Mouse (Mus musculus) gastrocnemius, adult 18-20 months (tissue): Measurements from ENCODE around the gene Serpinb9e. TPM values are rescaled to one million over a fixed set of nuclear protein-coding genes. Genes with fewer than 3 reads are reported as not detected.
"Not testable (repeated sequence)": the region's sequence is repeated elsewhere in the genome, so short reads cannot be mapped to it uniquely, and the experiment has no call there.

Experiments used
- DNase-seq: peaks from one replicate; pipeline ENCODE4 v3.0.0; 2021; ENCODE audit warnings: low spot score
- long read RNA-seq, 2 experiments: library from polyadenylated mRNA; stranded (forward); transcript quantifications; one replicate each; pipeline ENCODE4 v2.0.0; 2021
- total RNA-seq, 2 experiments: library from RNA; stranded (reverse); gene quantifications; 2 replicates each; pipeline ENCODE4 v1.2.3; 2021

Gene Serpinb9e
- total RNA-seq: not detected
- long read RNA-seq, experiment 1: 0 reads
- long read RNA-seq, experiment 2: 0 reads

DNA sequence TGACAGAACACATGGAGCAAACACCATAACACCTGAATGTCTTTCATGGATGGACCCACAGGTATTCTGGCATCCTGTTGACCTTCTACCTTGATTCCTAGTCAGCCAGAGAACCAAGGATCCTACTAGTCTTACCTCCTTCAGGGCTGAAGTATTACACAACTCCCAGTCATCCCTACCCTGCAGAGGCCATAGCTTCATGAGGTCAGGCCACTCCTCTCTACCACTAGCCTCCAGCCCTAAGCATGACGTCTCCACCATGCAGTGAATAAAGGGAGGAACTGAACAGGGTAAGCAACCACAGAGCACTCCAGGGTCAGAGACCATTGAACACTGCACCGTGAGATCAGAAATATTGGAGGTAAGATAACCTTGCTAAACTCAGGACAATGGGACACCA, at the start of gene Serpinb9e:
Serpinb9e (plus strand) TSS at position 301 of the 400 bp plus-strand sequence.
- not testable (repeated sequence) for DNase-seq

DNA sequence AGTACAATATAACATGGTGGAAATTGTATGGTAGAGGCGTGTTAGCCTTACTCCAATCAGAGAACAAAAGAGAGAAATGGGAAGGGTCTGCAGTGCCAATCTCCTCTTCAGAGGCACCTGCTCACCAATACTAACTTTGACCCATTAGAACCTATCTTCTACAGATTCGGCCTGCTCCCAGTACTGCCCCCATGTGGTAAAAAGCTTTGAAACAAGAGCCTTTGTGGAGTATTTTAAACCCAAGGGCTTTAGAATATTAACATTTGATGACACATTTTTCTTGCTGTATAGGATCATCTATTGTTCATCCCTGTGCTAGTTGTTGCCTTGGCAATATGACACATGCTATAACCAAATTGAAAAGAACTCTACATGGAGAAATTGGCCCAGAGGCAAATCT, 49.7 kb upstream of the Serpinb9e start:
- no peak for DNase-seq

DNA sequence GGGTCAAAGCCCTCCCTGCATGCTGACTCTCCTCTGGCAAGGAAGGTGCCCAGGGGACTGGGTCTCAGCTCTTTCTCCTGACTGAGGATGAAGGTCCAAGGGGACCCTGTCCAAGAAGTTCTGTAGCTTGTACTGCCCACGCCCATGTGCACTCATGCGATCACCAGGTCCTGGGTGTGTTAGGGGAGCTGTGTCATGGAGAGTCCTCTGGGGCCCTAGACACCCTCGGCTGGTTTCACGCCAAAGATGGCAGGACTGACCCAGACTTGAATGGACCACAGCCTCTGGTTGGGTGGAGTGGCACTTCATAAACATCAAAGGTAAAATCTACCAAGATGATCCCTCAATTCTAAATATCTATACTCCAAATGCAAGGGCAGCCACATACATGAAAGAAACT, 59.2 kb downstream of the Serpinb9e start:
- DNase-seq: not testable (repeated sequence)

Other genes starting within 250 kb of the Serpinb9e start
- gene Serpinb9, start 246.4 kb upstream of the Serpinb9e start, total RNA-seq: 1 to 10 TPM; 1.8 to 2.8 TPM
- gene Serpinb9b, start 222.2 kb upstream of the Serpinb9e start, total RNA-seq: not detected
- gene Serpinb1b, start 171.0 kb upstream of the Serpinb9e start, total RNA-seq: not detected
- gene Serpinb9c, start 89.9 kb upstream of the Serpinb9e start, total RNA-seq: not detected
- not detected for gene Serpinb9d, start 56.7 kb upstream of the Serpinb9e start, total RNA-seq
- not detected for gene Serpinb9f, start 74.5 kb downstream of the Serpinb9e start, total RNA-seq
- not detected for gene Gm11397, start 146.1 kb downstream of the Serpinb9e start, total RNA-seq
- not detected for gene Serpinb9g, start 235.2 kb downstream of the Serpinb9e start, total RNA-seq